Mouse (Mus musculus) kidney, embryonic 16.5 days (tissue): Measurements from ENCODE around the gene Perm1. TPM values are rescaled to one million over a fixed set of nuclear protein-coding genes. Genes with fewer than 3 reads are reported as not detected.
A peak's percentile ranks its signal among the peaks of the same experiment; 100 is the strongest.

ENCODE experiments used
- ATAC-seq: fragments of 200-750 bp; cut with Nextera tagmentation; 2 replicates; pipeline ENCODE4 v1.8.0; 2017; ENCODE audit warnings: moderate TSS enrichment; ENCODE audit not compliant: low FRiP score, low TSS enrichment
- H3K27ac ChIP-seq: fragments of 300-500 bp; sonication (generic); 2 replicates; pipeline ENCODE4 v1.5.1; 2014; ENCODE audit warnings: low read length
- H3K27me3 ChIP-seq: fragments of 300-500 bp; sonication (generic); 2 replicates; pipeline ENCODE4 v1.6.1; 2014; ENCODE audit warnings: low read length, control low read depth, mixed read lengths; ENCODE audit not compliant: insufficient read depth
- H3K36me3 ChIP-seq: fragments of 300-500 bp; sonication (generic); 2 replicates; pipeline ENCODE4 v1.6.1; 2014; ENCODE audit warnings: low read length, control low read depth, mixed read lengths; ENCODE audit not compliant: insufficient read depth
- H3K4me1 ChIP-seq: fragments of 300-500 bp; sonication (generic); 2 replicates; pipeline ENCODE4 v1.6.1; 2014; ENCODE audit warnings: low read length, control low read depth, mixed read lengths; ENCODE audit not compliant: insufficient read depth
- H3K4me2 ChIP-seq: fragments of 300-500 bp; sonication (generic); replicated peaks from 2 replicates; pipeline ENCODE4 v1.6.1; 2014; ENCODE audit warnings: low read depth, low read length
- H3K4me3 ChIP-seq: fragments of 300-500 bp; sonication (generic); 2 replicates; pipeline ENCODE4 v1.5.1; 2014; ENCODE audit warnings: mild to moderate bottlenecking, low read length
- H3K9ac ChIP-seq: fragments of 300-500 bp; sonication (generic); replicated peaks from 2 replicates; pipeline ENCODE4 v1.6.1; 2014; ENCODE audit warnings: low read length
- H3K9me3 ChIP-seq: fragments of 300-500 bp; sonication (generic); 2 replicates; pipeline ENCODE4 v1.6.1; 2016; ENCODE audit warnings: low read length, control low read depth
- WGBS: fragments of 180-500 bp; shearing (Covaris S2); extraction: QIAGEN DNeasy Blood & Tissue Kit; methylation state at CpG from one replicate; pipeline ENCODE4 v1.1.7; 2014; 5-methylcytosine and 5-hydroxymethylcytosine counted together
- polyA plus RNA-seq: library from polyadenylated mRNA; unstranded; fragments of >200 nt; fragmentation: Nextera tagmentation; extraction: Ambion mirVana; gene quantifications from 2 replicates; pipeline ENCODE4 v1.2.1, GENCODE M21; 2015

The Perm1 gene
- polyA plus RNA-seq, 1 experiment from 2014 or later = 0.70 TPM

DNA sequence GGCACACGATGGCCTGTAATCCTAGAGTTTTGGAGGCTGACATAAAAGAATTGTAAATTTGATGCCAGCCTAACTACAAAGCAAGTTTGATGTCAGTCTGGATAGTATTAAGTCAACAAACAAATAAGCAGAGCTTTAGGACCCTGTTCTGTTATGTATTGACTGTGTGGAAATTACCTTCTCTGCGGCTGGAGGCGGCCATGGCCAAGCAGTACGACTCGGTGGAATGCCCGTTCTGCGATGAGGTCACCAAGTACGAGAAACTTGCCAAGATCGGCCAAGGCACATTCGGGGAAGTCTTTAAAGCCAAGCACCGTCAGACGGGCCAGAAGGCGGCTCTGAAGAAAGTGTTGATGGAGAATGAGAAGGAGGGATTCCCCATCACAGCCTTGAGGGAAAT, 2.5 kb upstream of the Perm1 start:
- H3K27me3 ChIP-seq = no peaks in the 10 kb centered on the region
- 91% methylated on average over 13 of the region's 13 CpGs for WGBS
- no peaks in the 10 kb centered on the region for H3K4me1 ChIP-seq
- H3K4me3 ChIP-seq = no peak overlapping the region
- H3K9ac ChIP-seq = no peak overlapping the region
- no peak overlapping the region for H3K27ac ChIP-seq
- H3K4me2 ChIP-seq = no peak overlapping the region
- ATAC-seq = no peak
- H3K9me3 ChIP-seq = peaks cover 4% of the 10 kb centered on the region; the same call in 1 of the 2 replicates
- H3K36me3 ChIP-seq = no peaks in the 10 kb centered on the region; the same call in 1 of the 2 replicates

DNA sequence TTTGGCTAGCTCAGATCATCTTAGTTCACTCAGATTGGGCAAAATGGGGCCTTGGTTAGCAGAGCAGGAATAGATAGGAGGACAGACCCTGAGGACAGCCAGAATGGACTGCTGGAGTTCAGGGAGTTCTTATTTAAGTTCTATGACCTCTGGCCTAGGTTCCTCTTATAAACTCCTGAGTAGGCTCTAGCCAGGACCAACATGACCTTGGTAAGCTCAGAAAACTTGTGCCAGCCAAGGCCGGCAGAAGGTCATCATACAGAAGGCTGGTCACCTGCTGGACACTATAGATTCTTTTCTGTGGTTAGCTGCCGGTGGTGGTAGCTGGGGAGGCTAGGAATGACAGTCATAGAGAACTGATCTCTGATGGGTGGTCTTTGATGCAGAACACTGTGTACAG, 528 bp downstream of the Perm1 start:
- Histone ChIP-seq H3K27ac (no peak overlapping the region), H3K27me3 (no peaks in the 10 kb centered on the region), H3K4me3 (no peak overlapping the region), H3K36me3 (no peaks in the 10 kb centered on the region), H3K9ac (no peak overlapping the region), H3K4me1 (no peaks in the 10 kb centered on the region), H3K9me3 (no peaks in the 10 kb centered on the region), H3K4me2 (no peak overlapping the region)
- no peak for ATAC-seq
- 86% methylated on average over 2 of the region's 2 CpGs for WGBS

DNA sequence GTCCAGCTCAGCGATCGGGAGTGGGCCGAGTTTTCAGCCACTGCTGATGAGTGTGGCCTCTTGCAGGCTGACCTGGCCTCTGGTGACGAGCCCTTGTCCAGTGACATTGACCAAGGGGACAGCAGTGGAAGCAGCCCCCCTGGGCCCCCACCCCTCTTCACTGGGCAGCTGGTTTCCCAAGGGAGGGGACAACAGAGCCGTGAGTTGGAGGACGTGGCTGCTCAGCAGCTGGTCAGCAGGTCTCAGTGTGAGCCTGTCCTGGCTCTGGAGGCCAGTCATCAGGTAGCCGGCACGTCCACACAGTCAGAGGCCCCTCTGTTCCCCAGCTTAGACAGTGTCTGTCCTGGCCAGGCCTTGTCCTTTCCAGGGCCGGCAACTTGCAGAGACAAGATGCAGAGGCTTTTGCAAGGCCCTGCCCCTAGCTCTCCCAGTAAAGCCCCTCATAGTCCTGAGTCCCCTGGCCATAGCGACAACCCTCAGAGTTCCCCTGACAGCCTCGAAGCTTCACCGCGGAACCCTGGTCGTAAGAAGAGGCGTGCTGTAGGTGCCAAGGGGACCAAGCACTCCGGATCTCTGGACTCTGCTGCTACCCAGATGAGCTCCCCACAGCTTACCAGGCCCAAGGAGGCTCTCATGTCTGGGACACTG, 1.5 kb downstream of the Perm1 start:
- WGBS = 79% methylated on average over 16 of the region's 16 CpGs
- ATAC-seq = no peak
- no peaks in the 10 kb centered on the region for H3K36me3 ChIP-seq
- H3K4me2 ChIP-seq = no peak overlapping the region
- no peaks in the 10 kb centered on the region for H3K9me3 ChIP-seq
- H3K4me3 ChIP-seq = no peak overlapping the region
- no peaks in the 10 kb centered on the region for H3K4me1 ChIP-seq
- H3K9ac ChIP-seq = no peak overlapping the region
- H3K27ac ChIP-seq = no peak overlapping the region
- H3K27me3 ChIP-seq = no peaks in the 10 kb centered on the region

DNA sequence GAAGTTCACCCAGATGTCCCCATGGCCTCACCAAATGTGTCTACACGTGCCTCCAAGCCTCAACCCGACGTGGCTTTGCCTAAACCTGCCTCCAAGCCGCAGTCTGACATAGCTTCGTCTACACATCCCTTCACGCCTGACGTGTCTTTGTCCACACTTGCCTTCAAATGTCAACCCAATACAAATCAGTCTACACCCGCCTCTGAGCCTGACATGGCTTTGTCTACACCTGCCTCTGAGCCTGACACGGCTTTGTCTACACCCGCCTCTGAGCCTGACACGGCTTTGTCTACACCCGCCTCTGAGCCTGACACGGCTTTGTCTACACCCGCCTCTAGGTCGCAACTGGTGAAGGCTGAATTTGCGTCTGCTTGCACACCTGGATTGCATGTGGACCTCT, 2.2 kb downstream of the Perm1 start:
- Histone ChIP-seq H3K27ac (no peak overlapping the region), H3K9ac (no peak overlapping the region), H3K9me3 (no peaks in the 10 kb centered on the region), H3K27me3 (no peaks in the 10 kb centered on the region), H3K4me2 (no peak overlapping the region), H3K4me1 (no peaks in the 10 kb centered on the region), H3K36me3 (no peaks in the 10 kb centered on the region), H3K4me3 (no peak overlapping the region)
- WGBS = 77% methylated on average over 16 of the region's 16 CpGs
- no peak for ATAC-seq

DNA sequence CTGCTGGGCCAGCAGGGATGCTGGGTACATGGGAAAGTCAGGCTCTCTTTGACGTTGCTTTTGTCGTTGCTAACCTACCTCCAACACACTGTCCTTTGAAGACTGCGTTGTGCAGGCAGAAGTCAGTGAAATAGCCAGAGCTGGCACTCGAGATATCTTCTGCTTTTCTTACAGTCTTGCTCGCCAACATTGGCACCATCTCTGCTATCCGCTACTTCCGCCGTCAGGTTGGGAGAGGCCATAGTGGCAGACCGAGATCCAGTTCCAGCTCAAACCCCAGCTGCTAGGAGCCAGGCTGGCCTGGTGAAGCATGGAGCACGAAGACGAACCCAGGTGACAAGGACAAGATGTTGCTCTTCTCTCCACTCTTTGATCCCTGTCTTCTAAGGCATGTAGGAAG, 4.3 kb downstream of the Perm1 start:
- Histone ChIP-seq H3K27me3 (no peaks in the 10 kb centered on the region), H3K36me3 (no peaks in the 10 kb centered on the region), H3K27ac (no peak overlapping the region), H3K4me3 (no peak overlapping the region), H3K9me3 (no peaks in the 10 kb centered on the region), H3K4me2 (no peak overlapping the region), H3K9ac (no peak overlapping the region), H3K4me1 (no peaks in the 10 kb centered on the region)
- ATAC-seq = no peak
- 88% methylated on average over 11 of the region's 11 CpGs for WGBS

DNA sequence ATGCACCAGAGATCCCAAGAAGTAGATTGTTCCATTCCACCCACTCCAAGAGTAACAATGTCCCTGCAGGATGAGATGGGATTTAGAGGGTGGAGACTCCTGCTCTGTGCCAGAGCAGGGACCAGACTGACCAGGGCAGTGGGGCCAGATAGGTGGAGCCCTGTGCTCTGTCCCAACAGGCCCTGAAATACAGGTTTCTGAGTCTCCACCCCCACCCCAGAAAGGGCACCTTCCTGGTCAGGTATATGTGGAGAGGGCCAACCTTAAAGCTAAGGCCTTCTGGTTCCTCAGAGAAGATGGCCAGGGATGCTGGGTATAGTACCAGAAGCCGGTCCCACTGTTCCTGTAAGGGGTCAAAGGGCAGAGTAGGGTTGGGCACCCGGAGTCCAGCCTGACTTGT, 8.6 kb downstream of the Perm1 start:
- Histone ChIP-seq H3K4me2 (no peak overlapping the region), H3K9me3 (no peaks in the 10 kb centered on the region), H3K9ac (no peak overlapping the region), H3K4me3 (no peak overlapping the region), H3K4me1 (peaks cover 5% of the 10 kb centered on the region), H3K27ac (no peak overlapping the region), H3K36me3 (peaks cover 3% of the 10 kb centered on the region), H3K27me3 (no peaks in the 10 kb centered on the region)
- 91% methylated on average over 2 of the region's 2 CpGs for WGBS
- ATAC-seq = no peak

DNA sequence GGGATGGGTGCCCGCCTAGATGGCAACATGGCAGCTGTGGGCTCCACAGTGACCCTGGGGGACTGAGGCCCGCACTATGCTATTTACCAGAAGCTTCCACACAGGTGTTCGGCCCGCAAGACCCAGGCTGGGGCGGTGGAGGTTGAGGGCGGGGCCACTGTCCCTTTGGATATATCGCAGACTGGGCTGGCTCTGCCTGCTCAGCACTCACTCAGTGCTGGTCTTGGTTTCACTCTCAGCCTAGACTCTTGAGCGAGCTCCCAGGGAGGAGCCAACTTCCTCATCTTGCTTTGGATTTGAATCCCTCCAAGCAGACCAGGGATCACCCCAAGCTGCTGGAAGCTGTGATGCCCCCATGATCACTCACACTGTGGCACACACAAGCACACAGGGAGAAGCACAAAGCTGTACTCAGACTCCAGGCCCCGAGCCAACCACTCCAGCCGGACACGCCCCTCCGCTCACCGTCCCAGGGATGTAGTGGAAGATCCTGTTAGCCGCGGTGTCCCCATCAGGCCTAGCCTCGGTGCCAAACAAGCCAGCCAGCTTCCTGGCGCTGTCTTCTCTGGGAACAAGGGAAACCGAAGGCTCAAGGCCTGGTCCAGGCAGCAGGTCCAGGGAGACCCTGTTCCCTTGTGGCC, 12.2 kb downstream of the Perm1 start:
- Histone ChIP-seq H3K36me3 (peaks cover 39% of the 10 kb centered on the region), H3K27me3 (no peaks in the 10 kb centered on the region), H3K9ac (no peak overlapping the region), H3K27ac (no peak overlapping the region), H3K4me3 (no peak overlapping the region), H3K4me1 (peaks cover 5% of the 10 kb centered on the region), H3K4me2 (peak overlapping the region; percentile 7), H3K9me3 (no peaks in the 10 kb centered on the region)
- ATAC-seq = 0 out of 2 replicates have a peak, but pooled peaks have one; percentile 17
- 37% methylated on average over 18 of the region's 18 CpGs for WGBS

DNA sequence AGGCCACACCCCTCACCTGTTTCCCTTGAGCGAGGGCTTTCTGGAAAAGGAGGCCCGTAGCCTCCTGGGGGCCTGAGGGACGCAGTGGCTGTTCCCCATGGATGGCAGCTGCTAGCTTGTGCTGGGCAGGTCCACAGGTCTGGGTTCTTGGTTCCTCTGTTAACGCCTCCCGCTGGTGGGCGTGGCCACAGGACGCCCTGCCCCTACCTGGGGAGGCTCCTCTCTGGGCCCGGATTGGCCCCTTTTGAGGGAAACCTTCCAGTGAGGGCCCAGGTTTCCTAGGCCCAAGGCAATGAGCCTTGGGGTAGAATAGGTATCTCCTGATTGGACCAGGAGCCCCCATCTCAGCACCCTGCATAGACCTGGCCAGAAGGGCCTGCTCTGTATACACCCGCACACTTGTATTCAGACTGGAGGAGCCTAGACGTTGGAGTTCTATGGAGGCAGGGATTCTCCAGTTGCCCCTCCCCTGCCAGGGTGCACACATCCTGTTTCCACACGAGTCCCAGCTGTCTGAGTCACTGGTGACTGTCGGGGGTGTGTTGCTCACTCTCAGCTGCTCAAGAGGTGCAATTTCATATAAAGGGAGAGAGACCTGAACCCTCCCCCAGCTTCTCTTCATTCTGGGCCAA, 12.8 kb downstream of the Perm1 start:
- Histone ChIP-seq H3K9me3 (no peaks in the 10 kb centered on the region), H3K9ac (no peak overlapping the region), H3K27ac (no peak overlapping the region), H3K4me2 (peak overlapping the region; percentile 7), H3K36me3 (peaks cover 39% of the 10 kb centered on the region), H3K27me3 (no peaks in the 10 kb centered on the region), H3K4me1 (peaks cover 7% of the 10 kb centered on the region), H3K4me3 (no peak overlapping the region)
- 26% methylated on average over 12 of the region's 12 CpGs for WGBS
- peak; percentile 62 for ATAC-seq

DNA sequence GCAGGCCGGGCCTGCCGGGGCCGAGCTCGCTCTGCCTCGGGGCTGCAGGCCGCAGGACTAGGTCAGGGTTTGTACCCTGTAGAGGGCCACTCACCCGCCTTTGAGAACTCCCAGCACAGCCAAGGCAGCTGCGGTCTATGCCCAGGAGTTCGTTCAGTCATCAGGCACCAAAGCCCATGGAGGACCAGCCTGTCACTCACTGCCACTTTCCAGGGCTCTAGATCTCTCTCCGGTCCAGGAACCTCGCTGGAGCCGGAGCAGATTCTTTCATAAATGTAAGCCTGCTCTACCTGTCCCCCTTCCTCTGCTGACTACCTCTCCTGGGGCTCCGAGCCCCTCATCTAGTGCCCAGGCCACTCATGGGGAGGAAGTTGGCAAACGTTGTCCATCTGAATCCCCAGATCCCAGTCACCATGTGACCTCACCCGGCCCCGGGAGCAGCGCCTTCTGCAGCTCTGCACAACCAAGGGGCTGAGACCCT, 18.4 kb downstream of the Perm1 start:
- peak; percentile 30; the same call in 1 of the 2 replicates for ATAC-seq
- 2% methylated on average over 17 of the region's 17 CpGs for WGBS

More for the DNA sequence above, 18.4 kb downstream of the Perm1 start:
- Histone ChIP-seq H3K4me2 (peak overlapping the region; percentile 93), H3K27ac (peak overlapping the region; percentile 31; the same call in 1 of the 2 replicates), H3K9ac (peak overlapping the region; percentile 80), H3K9me3 (no peaks in the 10 kb centered on the region), H3K4me1 (peaks cover 17% of the 10 kb centered on the region), H3K36me3 (peaks cover 52% of the 10 kb centered on the region), H3K27me3 (no peaks in the 10 kb centered on the region), H3K4me3 (peak overlapping the region; percentile 94)
